Mouse (Mus musculus): Measurements from ENCODE around the gene Cln3.

GRCm38 (mm10) chr7:126576946-126577345 lies 8.7 kb downstream of the Cln3 start:
- no peak for TF ChIP-seq POLR2A (IDR thresholded peaks at IDR 0.05; ENCODE audit: insufficient read depth, low read length)
- TF ChIP-seq EP300 (IDR thresholded peaks at IDR 0.05; ENCODE audit: insufficient read depth, low read depth, low read length), result no peak
